Comparison of ENCODE assay signal across 9 mouse cellular contexts in the genomic region with DNA sequence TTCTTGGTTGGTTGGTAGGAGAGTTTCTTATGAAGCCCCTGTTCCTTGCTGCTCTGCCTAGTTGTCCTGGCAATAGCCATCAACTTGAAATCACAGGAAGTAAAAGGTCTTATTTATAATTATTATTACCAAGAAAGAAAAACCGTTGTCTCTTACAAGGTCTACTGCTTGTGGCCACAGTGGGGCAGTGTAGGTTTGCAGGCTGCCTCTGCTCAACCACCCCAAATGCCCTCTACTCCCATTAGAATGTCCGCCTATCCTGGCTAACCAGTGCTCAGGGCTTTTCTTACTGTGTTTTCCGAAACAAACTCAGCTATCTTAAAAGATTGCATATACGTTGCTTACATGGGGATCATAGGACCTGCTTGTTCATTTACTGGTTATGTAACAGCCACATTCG.
A peak's percentile ranks its signal among the peaks of the same experiment; 100 is the strongest.
DNase-seq lines count a peak whose midpoint lies in the region; ATAC-seq and TF ChIP-seq lines count a peak whose summit lies in the region.
"Had no signal": no experiment of that assay in that cellular context is flagged by ENCODE, and none has a peak within 500 bp of the region (broad histone marks: within the 10 kb centered on the region; RNA-seq: fewer than 3 reads in every experiment).

No protein-coding gene starts in this region.

- H3K36me3 ChIP-seq in CH12.LX (replicated peaks in 1 of 2; ENCODE audit: control insufficient read depth in 1 of 2, insufficient read depth in 1 of 2, low read length in 1 of 2), result peaks cover 4 to 46% of the 10 kb centered on the region in 2 experiments

- TF ChIP-seq POLR2A in CH12.LX (IDR thresholded peaks at IDR 0.05; ENCODE audit: low read depth, low read length), result no peak

- no peak overlapping the region for H3K27ac ChIP-seq in CH12.LX (ENCODE audit: insufficient read depth, low read depth)
- H3K27ac ChIP-seq: lung, embryonic 15.5 days had no signal

- H3K9me3 ChIP-seq in CH12.LX (replicated peaks; ENCODE audit: low read length), result peaks cover 4% of the 10 kb centered on the region
- H3K9me3 ChIP-seq: lung, embryonic 15.5 days had no signal

- H3K9ac ChIP-seq in CH12.LX (ENCODE audit: insufficient read depth, low read depth), result no peak overlapping the region
- H3K9ac ChIP-seq: lung, embryonic 15.5 days had no signal

- H3K27me3 ChIP-seq in CH12.LX (replicated peaks), result no peaks in the 10 kb centered on the region
- H3K27me3 ChIP-seq: lung, embryonic 15.5 days had no signal

- peak; percentile 67 to 86 for DNase-seq in adrenal gland, adult (ENCODE audit: inconsistent age in 2 of 2, low spot score in 1 of 2)
- DNase-seq in adrenal gland, adult 8-10 months, result no peak
- peak; percentile 39 to 57 for DNase-seq in layer of hippocampus, postnatal 10 days (ENCODE audit: low spot score in 2 of 2)
- DNase-seq in layer of hippocampus, adult 9-10 months (ENCODE audit: low spot score), result no peak
- no peak for DNase-seq in CH12.LX (ENCODE audit: extremely low read depth)
- DNase-seq in embryo, embryonic 9.5 days (ENCODE audit: extremely low spot score), result peak; percentile 15
- DNase-seq in lung, adult 18-20 months, result peak; percentile 26 to 44

- peak; percentile 14 to 72; a peak in 2 of 4 replicates for TF ChIP-seq CTCF in CH12.LX (conservative IDR thresholded peaks at IDR 0.05 in 1 of 2, IDR thresholded peaks at IDR 0.05 in 1 of 2; ENCODE audit: low read depth in 2 of 2, low read length in 2 of 2)

- H3K4me2 ChIP-seq in CH12.LX (ENCODE audit: insufficient read depth, low read depth, poor library complexity, severe bottlenecking), result no peak overlapping the region
- H3K4me2 ChIP-seq: lung, embryonic 15.5 days had no signal

- in situ Hi-C loops in CH12.LX (cut with MboI; ENCODE audit: low pct_ligation_motif_present, low pct_unique_long_range_greater_than_20kb, low sequenced_read_pairs), result loop anchor here (25.0 kb wide), 1 partner anchor 178 kb away; no protein-coding TSS in a partner anchor

- dilution Hi-C loops in CH12.LX (cut with MboI; ENCODE audit: extremely low pct_ligation_motif_present, extremely low pct_unique_long_range_greater_than_20kb, low sequenced_read_pairs), result no loop called here

- no peak for TF ChIP-seq EP300 in CH12.LX (IDR thresholded peaks at IDR 0.05; ENCODE audit: low read length)

- peak; percentile 73 for TF ChIP-seq RAD21 in CH12.LX (IDR thresholded peaks at IDR 0.05; ENCODE audit: low read depth, low read length)

- no peak overlapping the region for H3K4me3 ChIP-seq in CH12.LX (replicated peaks in 1 of 3; ENCODE audit: low read depth in 2 of 3, low read length in 2 of 3, poor library complexity in 1 of 3)
- H3K4me3 ChIP-seq: lung, embryonic 15.5 days had no signal

- H3K4me1 ChIP-seq in CH12.LX (ENCODE audit: control insufficient read depth in 1 of 2, insufficient read depth in 2 of 2), result peaks cover 0 to under 1% of the 10 kb centered on the region in 2 experiments; a peak in 1 of 4 replicates

- no peaks in the 10 kb centered on the region for H3K79me2 ChIP-seq in CH12.LX (replicated peaks; ENCODE audit: control insufficient read depth, extremely low read depth, insufficient read depth, poor library complexity, severe bottlenecking)

- ATAC-seq in granulocyte monocyte progenitor cell, adult 5-6 weeks (replicated peaks; ENCODE audit: poor library complexity, severe bottlenecking), result no peak

TF ChIP-seq in CH12.LX, 34 proteins besides CTCF, POLR2A, EP300 and RAD21:
- TF ChIP-seq POLR2AphosphoS2 (IDR thresholded peaks at IDR 0.05; ENCODE audit: low read depth, low read length) (no peak), MAFK (IDR thresholded peaks at IDR 0.05; ENCODE audit: insufficient replicate concordance, low read length) (no peak), JUND (conservative IDR thresholded peaks at IDR 0.05; ENCODE audit: low read depth, low read length) (no peak), MXI1 (IDR thresholded peaks at IDR 0.05; ENCODE audit: low read depth, low read length) (no peak), ETS1 (conservative IDR thresholded peaks at IDR 0.05; ENCODE audit: low read depth, low read length) (no peak), ZNF384 (IDR thresholded peaks at IDR 0.05; ENCODE audit: low read depth, low read length) (no peak), UBTF (IDR thresholded peaks at IDR 0.05; ENCODE audit: low read depth, low read length) (no peak), NRF1 (IDR thresholded peaks at IDR 0.05; ENCODE audit: low read depth, low read length) (no peak), MEF2A (IDR thresholded peaks at IDR 0.05; ENCODE audit: borderline replicate concordance, low read depth, low read length) (no peak), ZC3H11A (IDR thresholded peaks at IDR 0.05; ENCODE audit: low read depth, low read length) (0 out of 2 replicates have a peak, but pooled peaks have one; percentile 12), CHD1 (IDR thresholded peaks at IDR 0.05; ENCODE audit: low read depth, low read length) (no peak), USF2 (conservative IDR thresholded peaks at IDR 0.05; ENCODE audit: low read depth, low read length) (no peak), SMC3 (IDR thresholded peaks at IDR 0.05; ENCODE audit: low read depth, low read length) (peak; percentile 76), ZKSCAN1 (IDR thresholded peaks at IDR 0.05; ENCODE audit: borderline replicate concordance, low read depth, low read length) (no peak)

Comparison
In these comparisons a context has a peak if more than half of its experiments do, and no peak if none do; other contexts are left out.
1. DNase-seq: peak in adrenal gland, adult (2 of 2), layer of hippocampus, postnatal 10 days (2 of 2), embryo, embryonic 9.5 days (single experiment) and lung, adult 18-20 months (2 of 2); none in adrenal gland, adult 8-10 months (single experiment), layer of hippocampus, adult 9-10 months (single experiment) and CH12.LX (single experiment).